Mouse (Mus musculus) olfactory bulb, adult 2 months (tissue): ENCODE data around the gene Tnfaip1. TPM values are rescaled to one million over a fixed set of nuclear protein-coding genes. Genes with fewer than 3 reads are reported as not detected.
A peak's percentile ranks its signal among the peaks of the same experiment; 100 is the strongest.

Experiments
- H3K27ac ChIP-seq: fragments of 200-500 bp; 2 replicates; pipeline ENCODE4 v1.5.1; 2012; ENCODE audit warnings: low read depth, low read length; ENCODE audit not compliant: insufficient read depth
- H3K4me1 ChIP-seq: fragments of 200-500 bp; 2 replicates; pipeline ENCODE4 v1.6.1; 2012; ENCODE audit warnings: low read length; ENCODE audit not compliant: control insufficient read depth, insufficient read depth
- H3K4me3 ChIP-seq: fragments of 200-500 bp; 2 replicates; pipeline ENCODE4 v1.5.1; 2012; ENCODE audit warnings: mild to moderate bottlenecking, low read depth, low read length, moderate library complexity; ENCODE audit not compliant: insufficient read depth
- CTCF ChIP-seq: fragments of 200-500 bp; IDR thresholded peaks from 2 replicates; pipeline ENCODE4 v1.5.1; 2012; ENCODE audit warnings: low read depth, mild to moderate bottlenecking, low read length, moderate library complexity; ENCODE audit not compliant: insufficient read depth
- POLR2A ChIP-seq: fragments of 200-500 bp; IDR thresholded peaks from 2 replicates; pipeline ENCODE4 v1.6.1; 2012; ENCODE audit warnings: mild to moderate bottlenecking, low read depth, low read length, moderate library complexity; ENCODE audit not compliant: insufficient read depth
- WGBS: fragments of 180-500 bp; shearing (Covaris S2); methylation state at CpG from one replicate; pipeline ENCODE4 v1.1.7; 2018; 5-methylcytosine and 5-hydroxymethylcytosine counted together
- polyA plus RNA-seq: library from polyadenylated mRNA; stranded (reverse); fragments of >200 nt; gene quantifications from 2 replicates; pipeline ENCODE4 v1.2.4, GENCODE M21; 2012; ENCODE audit warnings: low replicate concordance; ENCODE audit not compliant: missing spikeins, insufficient read depth, insufficient read length

Tnfaip1 gene
- polyA plus RNA-seq, 1 experiment = not detected

DNA sequence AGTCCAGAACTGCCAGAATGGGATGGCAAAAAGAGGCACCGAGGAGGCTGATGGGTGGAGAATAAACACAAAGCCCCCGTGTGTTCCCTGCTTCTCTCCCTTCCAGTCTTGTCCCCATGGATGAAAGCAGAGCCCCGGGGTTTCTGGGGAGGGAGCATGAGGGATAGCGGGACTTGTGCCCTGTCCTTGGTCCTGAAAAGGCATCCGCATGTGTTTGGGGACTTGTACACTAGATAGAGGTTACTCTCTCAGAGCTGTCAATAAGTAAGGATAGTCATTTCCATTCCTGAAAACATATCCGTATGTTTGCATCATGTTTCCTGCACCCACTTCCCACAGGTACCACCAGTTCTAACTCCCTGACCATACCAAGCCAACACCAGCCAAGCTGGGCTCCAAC is 40.2 kb downstream of the Tnfaip1 start:
- H3K4me3 ChIP-seq = peak overlapping the region; percentile 10; the same call in 1 of the 2 replicates
- WGBS = 15% methylated on average over 6 of the region's 6 CpGs
- TF ChIP-seq CTCF (no peak), POLR2A (no peak)
- no peak overlapping the region for H3K27ac ChIP-seq
- H3K4me1 ChIP-seq = peaks cover 8% of the 10 kb centered on the region

- Histone ChIP-seq H3K4me3 (peak overlapping the region; percentile 37), H3K27ac (no peak overlapping the region; the same call in 1 of the 2 replicates), H3K4me1 (peaks cover 12% of the 10 kb centered on the region)
- no peak for TF ChIP-seq POLR2A
- TF ChIP-seq CTCF = no peak
- 1% methylated on average over 48 of the region's 48 CpGs for WGBS
Observed at GRCm38 (mm10) chr11:78490781-78491241, 45.3 kb downstream of the Tnfaip1 start.

GRCm38 (mm10) chr11:78488168-78488567 is 48.0 kb downstream of the Tnfaip1 start:
- peaks cover 8% of the 10 kb centered on the region for H3K4me1 ChIP-seq
- TF ChIP-seq CTCF (no peak; the same call in 1 of the 2 replicates), POLR2A (no peak)
- no peak overlapping the region for H3K4me3 ChIP-seq
- no peak overlapping the region for H3K27ac ChIP-seq
- WGBS = 5% methylated on average over 8 of the region's 8 CpGs

- Histone ChIP-seq H3K27ac (no peak overlapping the region), H3K4me3 (no peak overlapping the region), H3K4me1 (peaks cover 1% of the 10 kb centered on the region; the same call in 1 of the 2 replicates)
- TF ChIP-seq CTCF (no peak), POLR2A (no peak)
- WGBS = 69% methylated on average over 7 of the region's 7 CpGs
Observed at GRCm38 (mm10) chr11:78483639-78484038, 52.5 kb downstream of the Tnfaip1 start.

DNA sequence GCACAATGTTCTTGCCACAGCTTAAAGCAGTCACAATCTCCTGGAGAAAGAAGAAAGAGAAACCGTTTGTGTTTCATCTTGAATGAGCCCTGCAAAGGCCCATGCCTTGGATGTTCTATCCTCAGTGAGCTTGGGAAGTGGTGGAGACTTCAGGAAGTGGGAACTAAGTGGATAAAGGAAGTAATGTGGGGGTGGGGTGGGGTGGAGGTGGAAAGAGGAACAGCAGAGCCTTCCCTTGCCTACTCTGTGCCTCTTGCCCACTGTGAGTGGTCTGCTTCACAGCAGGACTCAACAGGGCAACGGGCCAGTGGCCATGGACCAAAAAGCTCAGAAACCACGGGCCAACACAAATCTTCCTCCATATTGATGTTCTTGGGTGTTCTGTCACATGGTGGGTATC is 60.8 kb downstream of the Tnfaip1 start:
- no peak for TF ChIP-seq CTCF
- no peak for TF ChIP-seq POLR2A
- no peak overlapping the region for H3K27ac ChIP-seq
- WGBS = 70% methylated on average over 3 of the region's 3 CpGs

More for the DNA sequence above, 60.8 kb downstream of the Tnfaip1 start:
- Histone ChIP-seq H3K4me1 (peaks cover 3% of the 10 kb centered on the region; the same call in 1 of the 2 replicates), H3K4me3 (no peak overlapping the region)

Other genes with a start within 250 kb of the Tnfaip1 start
- not detected in 2 replicates for gene BC030499, start 245.5 kb downstream of the Tnfaip1 start, polyA plus RNA-seq
- not detected in 2 replicates for gene Spag5, start 234.8 kb downstream of the Tnfaip1 start, polyA plus RNA-seq
- 410 and 562 TPM in 2 replicates for gene Aldoc, start 213.4 kb downstream of the Tnfaip1 start, polyA plus RNA-seq
- not detected in 2 replicates for gene Pigs, start 207.9 kb downstream of the Tnfaip1 start, polyA plus RNA-seq
- gene Unc119, start 192.8 kb downstream of the Tnfaip1 start, polyA plus RNA-seq = not detected in 2 replicates
- gene Foxn1, start 149.8 kb downstream of the Tnfaip1 start, polyA plus RNA-seq = not detected in 2 replicates
- not detected in 2 replicates for gene Slc13a2, start 114.1 kb downstream of the Tnfaip1 start, polyA plus RNA-seq
- not detected in 2 replicates for gene Slc46a1, start 70.6 kb downstream of the Tnfaip1 start, polyA plus RNA-seq
- not detected in 2 replicates for gene Sarm1, start 38.6 kb downstream of the Tnfaip1 start, polyA plus RNA-seq
- not detected in 2 replicates for gene Vtn, start 37.2 kb downstream of the Tnfaip1 start, polyA plus RNA-seq
- not detected in 2 replicates for gene Sebox, start 32.9 kb downstream of the Tnfaip1 start, polyA plus RNA-seq
- gene Tmem199, start 24.2 kb downstream of the Tnfaip1 start, polyA plus RNA-seq = not detected in 2 replicates
- not detected in 2 replicates for gene Poldip2, start 24.1 kb downstream of the Tnfaip1 start, polyA plus RNA-seq
- not detected in 2 replicates for gene Ift20, start within 50 bp of the Tnfaip1 start, polyA plus RNA-seq
- gene Tmem97, start 14.4 kb upstream of the Tnfaip1 start, polyA plus RNA-seq = not detected in 2 replicates
- gene Nlk, start 161.0 kb upstream of the Tnfaip1 start, polyA plus RNA-seq = not detected in 2 replicates
- gene Ccnq, start 215.4 kb upstream of the Tnfaip1 start, polyA plus RNA-seq = not detected in 2 replicates